Mouse (Mus musculus) G1E (cell line): Measurements from ENCODE around the gene Trcg1.

ENCODE experiments used
- CTCF ChIP-seq: IDR thresholded peaks from 2 replicates; pipeline ENCODE4 v1.5.1; 2012; ENCODE audit warnings: low read depth, low read length, inconsistent platforms, mixed read lengths
- GATA1 ChIP-seq: IDR thresholded peaks from 2 replicates; pipeline ENCODE4 v1.6.1; 2012; ENCODE audit warnings: borderline replicate concordance, low read length, inconsistent platforms, mixed read lengths

DNA sequence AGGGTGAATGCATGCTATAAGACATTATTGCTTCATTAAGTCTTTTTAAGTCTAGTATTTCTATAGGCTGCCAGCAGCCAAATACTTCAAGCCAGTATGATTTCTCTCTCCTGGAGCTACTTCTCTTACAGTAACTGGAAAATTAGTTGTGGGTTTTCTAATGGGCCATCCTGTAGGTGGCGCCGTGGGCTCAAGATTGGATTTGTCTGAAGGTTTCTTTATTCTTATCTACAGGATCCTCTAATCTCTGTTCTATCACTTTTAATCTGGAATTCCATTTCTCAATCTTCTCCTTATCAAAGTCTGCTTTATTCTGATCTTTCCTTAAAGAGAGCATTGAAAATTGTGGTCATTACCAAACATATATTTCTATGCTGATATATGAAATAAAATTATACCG lies 27.0 kb upstream of the Trcg1 start:
- TF ChIP-seq CTCF: no peak
- no peak for TF ChIP-seq GATA1
